In genomic region chr1:128323026-128323643, GRCm38 (mm10) we compare ENCODE assay signal across 18 mouse cellular contexts. TPM values are rescaled to one million over a fixed set of nuclear protein-coding genes. Genes with fewer than 3 reads are reported as not detected.
DNase-seq lines count a peak whose midpoint lies in the region; ATAC-seq and TF ChIP-seq lines count a peak whose summit lies in the region.
"Had no signal": no experiment of that assay in that cellular context is flagged by ENCODE, and none has a peak within 500 bp of the region (broad histone marks: within the 10 kb centered on the region; RNA-seq: fewer than 3 reads in every experiment).

No protein-coding gene starts in this region.

- H3K27ac ChIP-seq in bone marrow, adult 2 months (ENCODE audit: control insufficient read depth, insufficient read depth, low read depth, low read length, poor library complexity) = peak overlapping the region; percentile 52; the same call in 1 of the 2 replicates
- H3K27ac ChIP-seq in liver, embryonic 14.5 days = no peak overlapping the region
- no peak overlapping the region for H3K27ac ChIP-seq in forebrain, embryonic 16.5 days (ENCODE audit: low read length)
- H3K27ac ChIP-seq: embryonic facial prominence, embryonic 10.5 days had no signal

- no peak overlapping the region for H3K9ac ChIP-seq in liver, embryonic 14.5 days (replicated peaks)
- no peak overlapping the region for H3K9ac ChIP-seq in forebrain, embryonic 16.5 days (replicated peaks; ENCODE audit: low read depth, low read length)

- no peak for TF ChIP-seq CTCF in bone marrow, adult 2 months (IDR thresholded peaks at IDR 0.05; ENCODE audit: control insufficient read depth, insufficient read depth, low read length)
- TF ChIP-seq CTCF in liver, embryonic 14.5 days (IDR thresholded peaks at IDR 0.05; ENCODE audit: low read depth) = no peak

- peaks cover 4% of the 10 kb centered on the region for H3K4me1 ChIP-seq in bone marrow, adult 2 months (ENCODE audit: control insufficient read depth, insufficient read depth, low read length)
- peaks cover 0 to 15% of the 10 kb centered on the region in 2 experiments; a peak in 3 of 4 replicates for H3K4me1 ChIP-seq in liver, embryonic 14.5 days (replicated peaks; ENCODE audit: control insufficient read depth in 2 of 2, insufficient read depth in 2 of 2, low read length in 1 of 2)
- H3K4me1 ChIP-seq in forebrain, embryonic 16.5 days (replicated peaks; ENCODE audit: control insufficient read depth, insufficient read depth, low read length) = no peaks in the 10 kb centered on the region
- H3K4me1 ChIP-seq: embryonic facial prominence, embryonic 10.5 days had no signal

- H3K27me3 ChIP-seq in liver, embryonic 14.5 days (ENCODE audit: control insufficient read depth, insufficient read depth, low read length) = no peaks in the 10 kb centered on the region
- no peaks in the 10 kb centered on the region for H3K27me3 ChIP-seq in forebrain, embryonic 16.5 days (replicated peaks; ENCODE audit: control insufficient read depth, insufficient read depth, low read length)

- no peak for DNase-seq in liver, embryonic 14.5 days (ENCODE audit: low read depth in 3 of 3, low spot score in 3 of 3)
- no peak for DNase-seq in adrenal gland, adult 8-10 months
- no peak for DNase-seq in layer of hippocampus, adult 11-12 months (ENCODE audit: low spot score)
- no peak for DNase-seq in frontal cortex, postnatal 36 days (ENCODE audit: low spot score in 2 of 2)
- DNase-seq: adrenal gland, postnatal 14 days; cerebellum, adult 11-12 months; gastrocnemius, postnatal 36 days; kidney, postnatal 14 days; lung, adult 2 months; thymus, postnatal 4 days had no signal

- no peaks in the 10 kb centered on the region for H3K9me3 ChIP-seq in liver, embryonic 14.5 days (ENCODE audit: control insufficient read depth, low read length)
- no peaks in the 10 kb centered on the region for H3K9me3 ChIP-seq in forebrain, embryonic 16.5 days (ENCODE audit: control insufficient read depth, low read length)
- H3K9me3 ChIP-seq: embryonic facial prominence, embryonic 10.5 days had no signal

- H3K4me3 ChIP-seq in bone marrow, adult 2 months (replicated peaks; ENCODE audit: control insufficient read depth, low read depth, low read length) = no peak overlapping the region
- H3K4me3 ChIP-seq in liver, embryonic 14.5 days (ENCODE audit: insufficient read depth in 1 of 2, low read depth in 2 of 2, low read length in 2 of 2) = no peak overlapping the region
- no peak overlapping the region for H3K4me3 ChIP-seq in forebrain, embryonic 16.5 days (replicated peaks; ENCODE audit: low read length)
- H3K4me3 ChIP-seq: embryonic facial prominence, embryonic 10.5 days had no signal

- peak; percentile 78 to 85; a peak in 2 of 4 replicates for ATAC-seq in hematopoietic stem cell, adult 5-6 weeks (replicated peaks in 1 of 2; ENCODE audit: insufficient read depth in 1 of 2, low FRiP score in 2 of 2, low TSS enrichment in 1 of 2, low read depth in 1 of 2, poor library complexity in 2 of 2, severe bottlenecking in 2 of 2)
- ATAC-seq in liver, embryonic 14.5 days (ENCODE audit: insufficient read depth) = peak; percentile 35; the same call in 1 of the 2 replicates
- ATAC-seq in megakaryocyte-erythroid progenitor cell, adult 5-6 weeks (replicated peaks; ENCODE audit: low FRiP score, low TSS enrichment, poor library complexity, severe bottlenecking) = peak; percentile 22; the same call in 1 of the 2 replicates
- no peak for ATAC-seq in forebrain, embryonic 16.5 days
- ATAC-seq: activated CD4-positive, CD25-positive, alpha-beta regulatory T cell, adult 4 months had no signal

- no peak for TF ChIP-seq EP300 in liver, embryonic 14.5 days (IDR thresholded peaks at IDR 0.05; ENCODE audit: low read depth)

- peaks cover 10% of the 10 kb centered on the region for H3K36me3 ChIP-seq in liver, embryonic 14.5 days (replicated peaks; ENCODE audit: control insufficient read depth, insufficient read depth, low read depth)
- H3K36me3 ChIP-seq in forebrain, embryonic 16.5 days (ENCODE audit: control insufficient read depth, insufficient read depth) = no peaks in the 10 kb centered on the region

- no peak for TF ChIP-seq POLR2A in bone marrow, adult 2 months (IDR thresholded peaks at IDR 0.05; ENCODE audit: borderline replicate concordance, control insufficient read depth, low read depth, low read length)

- no peak overlapping the region for H3K4me2 ChIP-seq in liver, embryonic 14.5 days (ENCODE audit: low read depth)
- H3K4me2 ChIP-seq in forebrain, embryonic 16.5 days (ENCODE audit: low read length) = no peak overlapping the region
- H3K4me2 ChIP-seq: midbrain, embryonic 11.5 days had no signal

- WGBS in bone marrow, adult 2 months = 38% methylated on average over 8 of the region's 8 CpGs
- 56% methylated on average over 8 of the region's 8 CpGs for WGBS in liver, embryonic 14.5 days (ENCODE audit: insufficient replicate concordance)
- 96% methylated on average over 8 of the region's 8 CpGs for WGBS in forebrain, embryonic 16.5 days

RNA-seq across cellular contexts. Expression of gene Lct, which starts 5.0 kb away (rescaled TPM):
- polyA plus RNA-seq in bone marrow, adult 2 months (2011; ENCODE audit: insufficient read depth, insufficient read length, low replicate concordance, missing spikeins) = 0.22 and 0.32 TPM in 2 replicates
- total RNA-seq in hematopoietic stem cell, adult 5-6 weeks (2017) = 0.10 and 0.63 TPM in 2 replicates
- polyA plus RNA-seq in liver, embryonic 14.5 days (2012; rRNA removed) = 0.02 and 0.03 TPM in 2 replicates
- not detected in 2 replicates for polyA plus RNA-seq in liver, embryonic 14.5 days (2014; fragmentation: Nextera tagmentation; extraction: Ambion mirVana)
- 0.07 and 0.59 TPM in 2 replicates for total RNA-seq in megakaryocyte-erythroid progenitor cell, adult 5-6 weeks (2014; fragmentation: Nextera tagmentation)
- 0.30 TPM in 1 of 2 replicates, not detected in the other for total RNA-seq in megakaryocyte-erythroid progenitor cell, adult 5-6 weeks (2017)
- total RNA-seq in adrenal gland, adult 8-10 months (2022) = under 1 TPM in 3 of 4 experiments, not detected in 1; 0.03 to 0.08 (median 0.06) TPM
- polyA plus RNA-seq in forebrain, embryonic 16.5 days (2015; fragmentation: Nextera tagmentation; extraction: Ambion mirVana) = 0.09 and 0.17 TPM in 2 replicates
- polyA plus RNA-seq: heart, embryonic 16.5 days had no signal

RNA-seq across cellular contexts. Expression of gene Mcm6, which starts 36.3 kb away (rescaled TPM):
- polyA plus RNA-seq in bone marrow, adult 2 months (2011; ENCODE audit: insufficient read depth, insufficient read length, low replicate concordance, missing spikeins) = 68.7 and 72.1 TPM in 2 replicates
- 366 and 400 TPM in 2 replicates for total RNA-seq in hematopoietic stem cell, adult 5-6 weeks (2017)
- polyA plus RNA-seq in liver, embryonic 14.5 days (2012; rRNA removed) = 77.5 and 110 TPM in 2 replicates
- polyA plus RNA-seq in liver, embryonic 14.5 days (2014; fragmentation: Nextera tagmentation; extraction: Ambion mirVana) = 231 and 251 TPM in 2 replicates
- 286 and 335 TPM in 2 replicates for total RNA-seq in megakaryocyte-erythroid progenitor cell, adult 5-6 weeks (2014; fragmentation: Nextera tagmentation)
- 447 and 543 TPM in 2 replicates for total RNA-seq in megakaryocyte-erythroid progenitor cell, adult 5-6 weeks (2017)
- 10 to 100 TPM; 16.8 to 20.3 (median 18.1) TPM for total RNA-seq in adrenal gland, adult 8-10 months (2022)
- 95.3 and 113 TPM in 2 replicates for polyA plus RNA-seq in forebrain, embryonic 16.5 days (2015; fragmentation: Nextera tagmentation; extraction: Ambion mirVana)

Comparison
In these comparisons a context has a peak if more than half of its experiments do, and no peak if none do; other contexts are left out.
1. RNA of gene Mcm6, which starts 36.3 kb away (total RNA-seq): 286 to 543 TPM in megakaryocyte-erythroid progenitor cell, adult 5-6 weeks and 366 to 400 TPM in hematopoietic stem cell, adult 5-6 weeks; 16.8 to 20.3 TPM in adrenal gland, adult 8-10 months; every median in the first group is over 10 times any median in the second.